In genomic region chr2:157914889-157915517, GRCm38 (mm10) we compare ENCODE assay signal across 9 mouse cellular contexts. TPM values are rescaled to one million over a fixed set of nuclear protein-coding genes. Genes with fewer than 3 reads are reported as not detected.
DNase-seq lines count a peak whose midpoint lies in the region; ATAC-seq lines count a peak whose summit lies in the region.
"Had no signal": no experiment of that assay in that cellular context is flagged by ENCODE, and none has a peak within 500 bp of the region (broad histone marks: within the 10 kb centered on the region; RNA-seq: fewer than 3 reads in every experiment).

No protein-coding gene starts in this region.

- peak overlapping the region; percentile 59 for H3K4me2 ChIP-seq in heart, embryonic 11.5 days
- peak overlapping the region; percentile 66 for H3K4me2 ChIP-seq in hindbrain, embryonic 14.5 days (replicated peaks)

- no peak for DNase-seq in heart, postnatal 25 days (ENCODE audit: low spot score)
- DNase-seq in R1 (ENCODE audit: low read depth, low spot score) = peak; percentile 29
- no peak for DNase-seq in hindbrain, embryonic 14.5 days (ENCODE audit: low spot score)
- no peak for DNase-seq in midbrain, embryonic 10.5 days (ENCODE audit: low spot score)
- no peak for DNase-seq in adrenal gland, postnatal 10 days
- no peak for DNase-seq in urinary bladder, postnatal 10 days (ENCODE audit: low spot score)
- no peak for DNase-seq in urinary bladder, postnatal 14 days (ENCODE audit: low spot score)

- 40% methylated on average over 40 of the region's 43 CpGs for WGBS in heart, embryonic 11.5 days (ENCODE audit: insufficient replicate concordance)
- WGBS in hindbrain, embryonic 14.5 days = 32% methylated on average over 43 of the region's 43 CpGs
- 44% methylated on average over 43 of the region's 43 CpGs for WGBS in midbrain, embryonic 10.5 days

- H3K27ac ChIP-seq in heart, embryonic 11.5 days (ENCODE audit: low read depth, low read length) = no peak overlapping the region
- peak overlapping the region; percentile 89 for H3K27ac ChIP-seq in hindbrain, embryonic 14.5 days
- peak overlapping the region; percentile 69 for H3K27ac ChIP-seq in midbrain, embryonic 10.5 days (replicated peaks)

- no peaks in the 10 kb centered on the region for H3K9me3 ChIP-seq in heart, embryonic 11.5 days (replicated peaks; ENCODE audit: control insufficient read depth, low read length)
- H3K9me3 ChIP-seq in hindbrain, embryonic 14.5 days (ENCODE audit: control insufficient read depth, low read length) = no peaks in the 10 kb centered on the region
- no peaks in the 10 kb centered on the region for H3K9me3 ChIP-seq in midbrain, embryonic 10.5 days (replicated peaks)

- no peak for ATAC-seq in heart, embryonic 11.5 days (replicated peaks; ENCODE audit: insufficient number of reproducible peaks, low FRiP score, low TSS enrichment)
- peak; percentile 35; the same call in 1 of the 2 replicates for ATAC-seq in hindbrain, embryonic 14.5 days (ENCODE audit: low FRiP score)

- H3K4me1 ChIP-seq in heart, embryonic 11.5 days (ENCODE audit: control insufficient read depth, insufficient read depth, low read length) = peaks cover 3% of the 10 kb centered on the region; the same call in 1 of the 2 replicates
- peaks cover 60% of the 10 kb centered on the region for H3K4me1 ChIP-seq in hindbrain, embryonic 14.5 days (replicated peaks; ENCODE audit: control insufficient read depth, insufficient read depth, low read length)
- peaks cover 17% of the 10 kb centered on the region for H3K4me1 ChIP-seq in midbrain, embryonic 10.5 days

- H3K27me3 ChIP-seq in heart, embryonic 11.5 days (ENCODE audit: control insufficient read depth, insufficient read depth, low read length) = peaks cover 71% of the 10 kb centered on the region
- H3K27me3 ChIP-seq in hindbrain, embryonic 14.5 days (ENCODE audit: control insufficient read depth, insufficient read depth, low read length) = peaks cover 31% of the 10 kb centered on the region; the same call in 1 of the 2 replicates
- H3K27me3 ChIP-seq in midbrain, embryonic 10.5 days (ENCODE audit: low read depth, poor library complexity, severe bottlenecking) = peaks cover 60% of the 10 kb centered on the region

- H3K9ac ChIP-seq in heart, embryonic 11.5 days (ENCODE audit: low read depth, low read length) = no peak overlapping the region
- H3K9ac ChIP-seq in hindbrain, embryonic 14.5 days = peak overlapping the region; percentile 67

- peak overlapping the region; percentile 35 for H3K4me3 ChIP-seq in heart, embryonic 11.5 days (ENCODE audit: low read depth, low read length)
- H3K4me3 ChIP-seq in hindbrain, embryonic 14.5 days (replicated peaks; ENCODE audit: low read length) = peak overlapping the region; percentile 76
- peak overlapping the region; percentile 55 for H3K4me3 ChIP-seq in midbrain, embryonic 10.5 days

- intact Hi-C loops in heart, postnatal 25 days (cut with DNase I) = no loop called here

- no peaks in the 10 kb centered on the region for H3K36me3 ChIP-seq in heart, embryonic 11.5 days (ENCODE audit: control insufficient read depth, insufficient read depth, low read length)
- no peaks in the 10 kb centered on the region for H3K36me3 ChIP-seq in hindbrain, embryonic 14.5 days (replicated peaks; ENCODE audit: control insufficient read depth, insufficient read depth)
- H3K36me3 ChIP-seq in midbrain, embryonic 10.5 days = no peaks in the 10 kb centered on the region

RNA-seq across cellular contexts. Expression of gene Vstm2l, which starts 0.6 kb away (rescaled TPM):
- polyA plus RNA-seq in heart, embryonic 11.5 days (2014; fragmentation: Nextera tagmentation; extraction: Ambion mirVana) = 0.34 and 0.42 TPM in 2 replicates
- not detected for total RNA-seq in heart, postnatal 25 days (2021)
- 48.4 and 48.9 TPM in 2 replicates for polyA plus RNA-seq in hindbrain, embryonic 14.5 days (2014; fragmentation: Nextera tagmentation; extraction: Ambion mirVana)
- polyA plus RNA-seq in midbrain, embryonic 10.5 days (2016; fragmentation: Nextera tagmentation; extraction: Ambion mirVana) = 0.53 and 1.4 TPM in 2 replicates
- 10 to 100 TPM in 1 of 2 experiments, 1 to 10 TPM in 1; 7.3 to 15.7 TPM for total RNA-seq in adrenal gland, postnatal 10 days (2021)
- polyA plus RNA-seq: C2C12 had no signal

Comparison
In these comparisons a context has a peak if more than half of its experiments do, and no peak if none do; other contexts are left out.
1. RNA of gene Vstm2l, which starts 0.6 kb away (polyA plus RNA-seq): 48.4 to 48.9 TPM in hindbrain, embryonic 14.5 days; 0.53 to 1.4 TPM in midbrain, embryonic 10.5 days and 0.34 to 0.42 TPM in heart, embryonic 11.5 days; every median in the first group is over 10 times any median in the second.
2. Peak in every context shown above with its lines, with median percentiles within 50 percentile points of each other: H3K4me3 ChIP-seq.